Mouse (Mus musculus) liver, embryonic 15.5 days (tissue): ENCODE data around the gene Haus6. TPM values are rescaled to one million over a fixed set of nuclear protein-coding genes. Genes with fewer than 3 reads are reported as not detected.
"Not testable (repeated sequence)": the region's sequence is repeated elsewhere in the genome, so short reads cannot be mapped to it uniquely, and the experiment has no call there.

Source experiments
- ATAC-seq: fragments of 200-750 bp; cut with Nextera tagmentation; 2 replicates; pipeline ENCODE4 v1.8.0; 2017; ENCODE audit warnings: moderate number of reproducible peaks, mild to moderate bottlenecking, moderate library complexity; ENCODE audit not compliant: insufficient read depth
- H3K27ac ChIP-seq: fragments of 300-500 bp; sonication (generic); replicated peaks from 2 replicates; pipeline ENCODE4 v1.5.1; 2015; ENCODE audit warnings: mild to moderate bottlenecking, inconsistent platforms
- H3K27me3 ChIP-seq: fragments of 300-500 bp; sonication (generic); 2 replicates; pipeline ENCODE4 v1.6.1; 2015; ENCODE audit warnings: mild to moderate bottlenecking, inconsistent platforms
- H3K36me3 ChIP-seq: fragments of 300-500 bp; sonication (generic); replicated peaks from 2 replicates; pipeline ENCODE4 v1.6.1; 2015; ENCODE audit warnings: moderate library complexity, mild to moderate bottlenecking, inconsistent platforms
- H3K4me1 ChIP-seq: fragments of 300-500 bp; sonication (generic); replicated peaks from 2 replicates; pipeline ENCODE4 v1.6.1; 2015; ENCODE audit warnings: inconsistent platforms
- H3K4me2 ChIP-seq: fragments of 300-500 bp; sonication (generic); 2 replicates; pipeline ENCODE4 v1.6.1; 2015; ENCODE audit warnings: moderate library complexity, mild to moderate bottlenecking, inconsistent platforms
- H3K4me3 ChIP-seq: fragments of 300-500 bp; sonication (generic); replicated peaks from 2 replicates; pipeline ENCODE4 v1.5.1; 2015; ENCODE audit warnings: mild to moderate bottlenecking, inconsistent platforms
- H3K9ac ChIP-seq: fragments of 300-500 bp; sonication (generic); 2 replicates; pipeline ENCODE4 v1.6.1; 2015; ENCODE audit warnings: moderate library complexity, mild to moderate bottlenecking, inconsistent platforms
- H3K9me3 ChIP-seq: fragments of 300-500 bp; sonication (generic); replicated peaks from 2 replicates; pipeline ENCODE4 v1.6.1; 2016; ENCODE audit warnings: inconsistent platforms
- WGBS: fragments of 180-500 bp; shearing (Covaris S2); methylation state at CpG from one replicate; pipeline ENCODE4 v1.1.7; 2015; ENCODE audit warnings: mixed read lengths; ENCODE audit not compliant: insufficient replicate concordance; 5-methylcytosine and 5-hydroxymethylcytosine counted together
- polyA plus RNA-seq: library from polyadenylated mRNA; unstranded; fragments of >200 nt; fragmentation: Nextera tagmentation; extraction: Ambion mirVana; gene quantifications from 2 replicates; pipeline ENCODE4 v1.2.1, GENCODE M21; 2015

Gene Haus6
- polyA plus RNA-seq, result 10.9 and 11.4 TPM in 2 replicates

DNA sequence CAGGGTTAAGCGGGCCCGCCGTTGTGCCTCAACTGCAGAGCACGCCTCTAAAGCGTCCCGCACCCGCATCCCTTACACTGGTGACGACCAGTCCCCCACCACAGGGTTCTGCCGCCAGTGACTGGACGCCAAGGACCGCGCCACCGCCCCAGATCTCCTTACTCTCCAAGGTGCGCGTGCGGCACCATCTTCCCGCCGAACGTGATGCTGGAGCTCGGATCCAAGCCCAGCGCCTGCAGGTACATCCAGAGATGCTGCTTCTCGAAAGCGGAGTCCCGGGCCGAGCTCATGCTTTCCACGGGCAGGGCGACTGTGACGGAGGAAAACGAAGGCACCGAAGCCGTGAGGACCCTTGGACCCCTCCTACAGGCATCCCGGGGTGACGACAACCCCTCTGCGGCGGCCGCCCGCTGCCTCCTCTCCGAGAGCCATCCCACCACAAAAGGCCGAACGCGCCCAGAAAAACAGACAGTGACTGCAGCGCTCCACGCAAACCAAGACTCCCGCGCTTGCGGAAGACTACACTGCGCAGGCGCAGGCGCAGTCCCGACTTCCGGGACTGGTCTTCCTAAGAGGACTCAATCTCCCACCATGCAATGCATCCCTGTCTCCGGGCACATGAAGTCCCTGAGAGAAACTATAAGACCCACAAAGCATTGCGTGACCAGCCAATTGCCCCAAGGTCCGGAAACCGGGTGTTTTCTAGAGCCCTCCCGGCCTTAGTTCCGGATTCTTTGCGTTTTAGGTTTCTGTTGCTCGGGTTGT lies at the start of gene Haus6:
Gene Haus6 (minus strand): TSS at position 532 of the 765 bp plus-strand sequence.
- no peaks in the 10 kb centered on the region for H3K9me3 ChIP-seq
- no peaks in the 10 kb centered on the region for H3K27me3 ChIP-seq
- peak within 1 kb of the TSS; percentile 88 for H3K4me2 ChIP-seq
- H3K27ac ChIP-seq, result peak within 1 kb of the TSS; percentile 90
- peaks cover 26% of the 10 kb centered on the region for H3K4me1 ChIP-seq
- WGBS, result under 1% methylated on average over 59 of the region's 59 CpGs
- H3K9ac ChIP-seq, result peak within 1 kb of the TSS; percentile 93
- peaks cover 13% of the 10 kb centered on the region for H3K36me3 ChIP-seq
- peak within 1 kb of the TSS; percentile 99 for H3K4me3 ChIP-seq
- ATAC-seq, result peak; percentile 100

- ATAC-seq, result no peak
- no peak overlapping the region for H3K27ac ChIP-seq
- H3K4me3 ChIP-seq, result no peak overlapping the region
- no peak overlapping the region for H3K9ac ChIP-seq
- H3K4me2 ChIP-seq, result no peak overlapping the region
- no peaks in the 10 kb centered on the region for H3K27me3 ChIP-seq
- H3K4me1 ChIP-seq, result peaks cover 14% of the 10 kb centered on the region
- WGBS, result 92% methylated on average over 12 of the region's 12 CpGs
- no peaks in the 10 kb centered on the region for H3K9me3 ChIP-seq
- peaks cover 90% of the 10 kb centered on the region for H3K36me3 ChIP-seq
These were observed 45.3 kb upstream of the Haus6 start for GRCm38 (mm10) chr4:86657176-86657575.

DNA sequence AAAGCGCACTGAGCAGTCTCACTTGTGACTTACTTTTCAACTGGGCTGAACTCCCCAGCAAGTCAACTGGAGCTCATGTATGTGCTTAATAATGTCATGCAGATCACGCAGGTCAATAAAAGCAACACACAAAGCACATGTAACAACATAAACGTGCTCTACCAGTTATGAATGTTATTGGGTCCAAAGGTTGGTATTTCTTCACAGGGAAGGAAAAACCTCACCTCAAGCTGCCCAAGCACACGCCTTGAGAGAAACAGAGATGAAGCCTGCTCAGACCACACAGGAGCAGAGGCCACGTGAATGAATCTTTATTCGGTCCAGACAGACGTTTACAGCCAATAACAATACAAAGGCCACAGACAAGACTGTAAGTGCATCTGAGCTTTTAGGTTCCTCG lies 44.6 kb upstream of the Haus6 start:
- not testable (repeated sequence) for H3K27ac ChIP-seq, H3K4me3 ChIP-seq, H3K4me2 ChIP-seq, ATAC-seq, H3K9me3 ChIP-seq, H3K27me3 ChIP-seq, H3K9ac ChIP-seq
- Histone ChIP-seq H3K36me3 (peaks cover 90% of the 10 kb centered on the region), H3K4me1 (peaks cover 18% of the 10 kb centered on the region)
- WGBS, result 77% methylated on average over 8 of the region's 8 CpGs

- WGBS, result 63% methylated on average over 10 of the region's 10 CpGs
- Histone ChIP-seq H3K4me2 (no peak overlapping the region), H3K4me3 (no peak overlapping the region), H3K36me3 (peaks cover 51% of the 10 kb centered on the region), H3K27ac (peak overlapping the region; percentile 48; the same call in 1 of the 2 replicates), H3K9ac (no peak overlapping the region), H3K4me1 (peaks cover 18% of the 10 kb centered on the region), H3K27me3 (no peaks in the 10 kb centered on the region), H3K9me3 (no peaks in the 10 kb centered on the region)
- peak; percentile 64; the same call in 1 of the 2 replicates for ATAC-seq
These were observed 40.0 kb upstream of the Haus6 start for GRCm38 (mm10) chr4:86651686-86652384.

GRCm38 (mm10) chr4:86648394-86648793 lies 36.5 kb upstream of the Haus6 start:
- not testable (repeated sequence) for ATAC-seq, H3K27me3 ChIP-seq, H3K27ac ChIP-seq, H3K4me3 ChIP-seq, H3K4me1 ChIP-seq, H3K4me2 ChIP-seq, H3K9me3 ChIP-seq, H3K9ac ChIP-seq
- 0 out of 2 replicates have a peak, but pooled peaks cover 22% of the 10 kb centered on the region for H3K36me3 ChIP-seq
- WGBS, result 81% methylated on average over 10 of the region's 13 CpGs

- H3K9ac ChIP-seq, H3K36me3 ChIP-seq, H3K9me3 ChIP-seq, H3K4me2 ChIP-seq, ATAC-seq, H3K27ac ChIP-seq, H3K4me3 ChIP-seq, H3K27me3 ChIP-seq: not testable (repeated sequence)
- 71% methylated on average over 9 of the region's 9 CpGs for WGBS
- peaks cover 25% of the 10 kb centered on the region for H3K4me1 ChIP-seq
These were observed 25.7 kb upstream of the Haus6 start for GRCm38 (mm10) chr4:86637561-86637960.

- not testable (repeated sequence) for H3K36me3 ChIP-seq, H3K9me3 ChIP-seq, H3K27me3 ChIP-seq, H3K9ac ChIP-seq, H3K4me3 ChIP-seq
- ATAC-seq, result peak; percentile 100
- Histone ChIP-seq H3K4me1 (peaks cover 25% of the 10 kb centered on the region), H3K27ac (peak overlapping the region; percentile 82), H3K4me2 (peak overlapping the region; percentile 44)
These were observed 23.0 kb upstream of the Haus6 start for GRCm38 (mm10) chr4:86634873-86635272.

- peaks cover 25% of the 10 kb centered on the region for H3K4me1 ChIP-seq
- not testable (repeated sequence) for H3K9me3 ChIP-seq, H3K4me3 ChIP-seq, H3K27me3 ChIP-seq, H3K36me3 ChIP-seq
- 0 out of 2 replicates have a peak overlapping the region, but pooled peaks have one; percentile 18 for H3K9ac ChIP-seq
- peak; percentile 11; the same call in 1 of the 2 replicates for ATAC-seq
- peak overlapping the region; percentile 44 for H3K4me2 ChIP-seq
- peak overlapping the region; percentile 82 for H3K27ac ChIP-seq
These were observed 22.5 kb upstream of the Haus6 start for GRCm38 (mm10) chr4:86634312-86634711.

DNA sequence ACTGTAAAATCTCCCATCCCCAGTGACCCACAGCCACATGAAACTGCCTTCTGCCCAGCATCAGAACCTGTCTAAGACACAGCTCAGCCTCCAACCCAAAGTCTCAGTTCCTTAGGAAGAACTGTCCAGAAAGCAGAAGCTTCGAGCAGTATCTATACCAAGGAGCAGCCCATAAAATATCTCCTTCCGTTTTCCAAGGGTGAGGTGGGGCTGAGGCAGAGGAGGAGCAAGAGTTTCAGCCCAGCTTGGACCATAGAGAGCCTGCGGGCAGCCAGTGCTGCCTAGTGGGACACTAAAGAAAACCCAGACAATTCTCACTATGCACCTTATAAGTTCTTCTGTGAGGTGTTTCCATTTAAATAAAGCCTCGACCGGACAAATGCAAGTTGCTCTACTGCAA lies 20.7 kb upstream of the Haus6 start:
- WGBS, result 50% methylated on average over 5 of the region's 5 CpGs
- H3K9ac ChIP-seq, H3K4me3 ChIP-seq, H3K27ac ChIP-seq, H3K9me3 ChIP-seq, H3K27me3 ChIP-seq, H3K36me3 ChIP-seq, H3K4me2 ChIP-seq, ATAC-seq: not testable (repeated sequence)
- H3K4me1 ChIP-seq, result peaks cover 25% of the 10 kb centered on the region

- Histone ChIP-seq H3K4me1 (peaks cover 25% of the 10 kb centered on the region), H3K27ac (no peak overlapping the region), H3K4me3 (no peak overlapping the region), H3K4me2 (no peak overlapping the region), H3K27me3 (no peaks in the 10 kb centered on the region), H3K9ac (no peak overlapping the region), H3K9me3 (no peaks in the 10 kb centered on the region), H3K36me3 (no peaks in the 10 kb centered on the region)
- no peak for ATAC-seq
- 73% methylated on average over 4 of the region's 4 CpGs for WGBS
These were observed 20.0 kb upstream of the Haus6 start for GRCm38 (mm10) chr4:86631831-86632230.

- H3K9me3 ChIP-seq, ATAC-seq, H3K36me3 ChIP-seq, H3K4me1 ChIP-seq, H3K4me2 ChIP-seq, H3K9ac ChIP-seq, H3K4me3 ChIP-seq, H3K27ac ChIP-seq, H3K27me3 ChIP-seq: not testable (repeated sequence)
- 77% methylated on average over 7 of the region's 7 CpGs for WGBS
These were observed 14.6 kb upstream of the Haus6 start for GRCm38 (mm10) chr4:86626496-86626895.
